ENCODE assay signal across 13 mouse cellular contexts in genomic region chr7:88230756-88231522, GRCm38 (mm10).
"Had no signal": no experiment of that assay in that cellular context is flagged by ENCODE, and none has a peak within 500 bp of the region (broad histone marks: within the 10 kb centered on the region; RNA-seq: fewer than 3 reads in every experiment).

No protein-coding gene starts in this region.

- ATAC-seq: inflammation-experienced regulatory T-cells, adult 6 months; intestine, postnatal 0 days; lung, postnatal 0 days had no signal

- H3K36me3 ChIP-seq: limb, embryonic 13.5 days; liver, embryonic 15.5 days; midbrain, embryonic 10.5 days; neural tube, embryonic 12.5 days had no signal

- H3K27ac ChIP-seq: limb, embryonic 13.5 days; liver, embryonic 15.5 days; midbrain, embryonic 10.5 days; neural tube, embryonic 12.5 days had no signal

- DNase-seq: kidney, adult 8-10 months; kidney, postnatal 25 days; left cerebral cortex, postnatal 4 days; lung, adult 2 months; midbrain, embryonic 14.5 days; thymus, postnatal 4 days had no signal

- H3K4me3 ChIP-seq: limb, embryonic 13.5 days; liver, embryonic 15.5 days; midbrain, embryonic 10.5 days; neural tube, embryonic 12.5 days had no signal

- H3K27me3 ChIP-seq: limb, embryonic 13.5 days; liver, embryonic 15.5 days; neural tube, embryonic 12.5 days had no signal

- H3K4me1 ChIP-seq: limb, embryonic 13.5 days; liver, embryonic 15.5 days; midbrain, embryonic 10.5 days; neural tube, embryonic 12.5 days had no signal
